Mouse (Mus musculus) midbrain, embryonic 15.5 days (tissue): ENCODE results near the gene Slc31a2. TPM values are rescaled to one million over a fixed set of nuclear protein-coding genes. Genes with fewer than 3 reads are reported as not detected.

Experiments used
- ATAC-seq: fragments of 200-750 bp; cut with Nextera tagmentation; replicated peaks from 2 replicates; pipeline ENCODE4 v1.8.0; 2017; ENCODE audit warnings: moderate TSS enrichment
- H3K27ac ChIP-seq: fragments of 300-500 bp; sonication (generic); 2 replicates; pipeline ENCODE4 v1.5.1; 2015; ENCODE audit warnings: mild to moderate bottlenecking, inconsistent platforms
- H3K27me3 ChIP-seq: fragments of 300-500 bp; sonication (generic); replicated peaks from 2 replicates; pipeline ENCODE4 v1.6.1; 2015; ENCODE audit warnings: inconsistent platforms
- H3K36me3 ChIP-seq: fragments of 300-500 bp; sonication (generic); replicated peaks from 2 replicates; pipeline ENCODE4 v1.6.1; 2015; ENCODE audit warnings: inconsistent platforms
- H3K4me1 ChIP-seq: fragments of 300-500 bp; sonication (generic); 2 replicates; pipeline ENCODE4 v1.6.1; 2015; ENCODE audit warnings: inconsistent platforms
- H3K4me2 ChIP-seq: fragments of 300-500 bp; sonication (generic); 2 replicates; pipeline ENCODE4 v1.6.1; 2015; ENCODE audit warnings: inconsistent platforms, mild to moderate bottlenecking, moderate library complexity
- H3K4me3 ChIP-seq: fragments of 300-500 bp; sonication (generic); 2 replicates; pipeline ENCODE4 v1.5.1; 2015; ENCODE audit warnings: mild to moderate bottlenecking, inconsistent platforms
- H3K9ac ChIP-seq: fragments of 300-500 bp; sonication (generic); 2 replicates; pipeline ENCODE4 v1.6.1; 2015; ENCODE audit warnings: mild to moderate bottlenecking, inconsistent platforms
- H3K9me3 ChIP-seq: fragments of 300-500 bp; sonication (generic); 2 replicates; pipeline ENCODE4 v1.6.1; 2016; ENCODE audit warnings: inconsistent platforms
- WGBS: fragments of 180-500 bp; shearing (Covaris S2); methylation state at CpG from one replicate; pipeline ENCODE4 v1.1.7; 2015; ENCODE audit warnings: mixed read lengths; 5-methylcytosine and 5-hydroxymethylcytosine counted together
- polyA plus RNA-seq: library from polyadenylated mRNA; unstranded; fragments of >200 nt; fragmentation: Nextera tagmentation; extraction: Ambion mirVana; gene quantifications from 2 replicates; pipeline ENCODE4 v1.2.1, GENCODE M21; 2015

The Slc31a2 gene
- polyA plus RNA-seq, 1 experiment from 2014 or later, result 19.3 TPM

GRCm38 (mm10) chr4:62286257-62286991 is 24.1 kb downstream of the Slc31a2 start:
- peak overlapping the region; percentile 87 for H3K4me3 ChIP-seq
- no peaks in the 10 kb centered on the region for H3K27me3 ChIP-seq
- H3K36me3 ChIP-seq, result no peaks in the 10 kb centered on the region
- 0 out of 2 replicates have a peak overlapping the region, but pooled peaks have one; percentile 22 for H3K27ac ChIP-seq
- H3K9me3 ChIP-seq, result no peaks in the 10 kb centered on the region
- H3K4me2 ChIP-seq, result peak overlapping the region; percentile 68
- ATAC-seq, result peak; percentile 97
- H3K4me1 ChIP-seq, result peaks cover 12% of the 10 kb centered on the region
- H3K9ac ChIP-seq, result peak overlapping the region; percentile 60
- WGBS, result under 1% methylated on average over 55 of the region's 55 CpGs

DNA sequence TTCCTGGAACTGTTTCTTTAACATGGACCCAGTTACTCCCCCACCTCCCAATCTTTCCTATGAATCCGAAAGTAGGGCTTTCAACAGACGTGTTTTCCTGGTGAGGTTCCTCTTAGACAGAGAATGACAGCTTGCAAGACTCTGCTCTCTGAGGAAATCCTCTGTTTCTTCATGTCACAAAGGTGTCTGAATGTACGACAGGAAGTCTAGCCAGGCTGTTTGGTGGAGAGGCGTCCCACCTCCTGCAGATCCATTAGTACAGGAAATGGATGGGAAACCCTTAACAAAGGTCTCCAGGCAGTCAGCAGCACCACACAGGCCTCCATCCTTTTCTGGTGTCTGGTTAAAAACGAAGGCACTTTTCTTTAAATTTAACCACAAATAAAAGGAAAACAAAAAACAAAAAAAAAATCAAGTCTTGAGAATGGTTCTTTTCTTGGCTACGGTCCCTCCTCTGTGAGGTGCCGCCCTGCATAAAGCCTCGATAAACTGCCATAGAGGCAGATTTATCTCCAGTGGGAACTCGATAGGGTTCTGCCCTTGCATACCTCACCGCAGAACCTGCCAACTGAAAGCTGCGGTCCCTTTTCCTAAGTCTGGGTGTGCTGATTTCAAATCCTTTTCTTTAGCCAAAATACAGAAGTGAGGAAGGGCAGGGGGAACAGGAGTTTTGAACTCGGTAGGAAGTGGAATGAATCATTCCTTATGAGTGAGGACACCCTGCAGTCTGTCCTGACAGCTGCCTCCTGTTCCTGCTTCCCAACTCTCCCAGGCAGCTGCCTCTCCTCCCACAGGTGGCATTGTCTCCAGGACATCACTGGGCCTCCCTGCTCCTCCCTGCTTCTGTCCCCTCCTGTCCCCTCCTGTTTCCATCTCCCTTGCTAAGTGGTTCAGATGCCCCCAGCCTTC is 24.9 kb downstream of the Slc31a2 start:
- WGBS, result 13% methylated on average over 12 of the region's 12 CpGs
- H3K36me3 ChIP-seq, result no peaks in the 10 kb centered on the region
- H3K4me2 ChIP-seq, result peak overlapping the region; percentile 68
- 0 out of 2 replicates have a peak overlapping the region, but pooled peaks have one; percentile 27 for H3K27ac ChIP-seq
- peaks cover 12% of the 10 kb centered on the region for H3K4me1 ChIP-seq
- peak; percentile 1; the same call in 1 of the 2 replicates for ATAC-seq
- H3K4me3 ChIP-seq, result peak overlapping the region; percentile 87
- peak overlapping the region; percentile 60 for H3K9ac ChIP-seq
- H3K9me3 ChIP-seq, result no peaks in the 10 kb centered on the region
- H3K27me3 ChIP-seq, result no peaks in the 10 kb centered on the region

GRCm38 (mm10) chr4:62289226-62289625 is 26.9 kb downstream of the Slc31a2 start:
- ATAC-seq, result no peak
- Histone ChIP-seq H3K4me1 (peaks cover 12% of the 10 kb centered on the region), H3K9ac (no peak overlapping the region), H3K27ac (no peak overlapping the region), H3K27me3 (no peaks in the 10 kb centered on the region), H3K36me3 (no peaks in the 10 kb centered on the region), H3K4me3 (no peak overlapping the region), H3K9me3 (no peaks in the 10 kb centered on the region), H3K4me2 (no peak overlapping the region)
- WGBS, result 90% methylated on average over 7 of the region's 7 CpGs

DNA sequence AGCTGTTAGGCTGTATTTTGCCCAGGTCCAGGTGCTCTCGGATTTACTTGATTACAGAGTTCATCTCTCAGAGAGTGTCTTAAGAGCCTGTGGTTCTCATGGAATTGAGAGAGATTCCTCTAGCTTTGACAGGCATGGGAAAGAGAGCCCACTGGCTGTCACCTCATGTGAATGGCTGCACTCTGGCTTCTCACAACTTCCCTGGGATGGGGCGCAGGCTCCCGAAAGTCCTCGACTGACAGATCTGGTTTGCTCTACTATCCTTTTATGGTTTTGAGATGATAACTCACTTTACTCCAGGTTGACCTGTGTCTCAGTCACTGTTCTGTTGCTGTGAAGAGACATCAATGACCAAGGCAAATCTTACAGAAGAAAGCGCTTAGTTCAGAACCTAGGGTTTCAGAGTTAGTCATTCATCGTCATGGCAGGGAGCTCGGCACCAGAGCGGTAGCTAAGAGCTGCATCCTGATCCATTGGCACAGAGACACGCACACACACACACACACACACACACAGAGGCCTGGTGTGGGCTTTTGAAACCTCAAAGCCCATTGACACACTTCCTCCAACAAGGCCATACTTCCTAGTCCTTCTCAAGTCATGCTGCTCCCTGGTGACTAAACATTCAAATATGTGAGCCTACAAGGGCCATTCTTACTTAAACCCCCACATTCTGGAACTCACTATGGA is 28.6 kb downstream of the Slc31a2 start:
- Histone ChIP-seq H3K4me1 (peaks cover 12% of the 10 kb centered on the region), H3K27ac (no peak overlapping the region), H3K9me3 (no peaks in the 10 kb centered on the region), H3K4me2 (no peak overlapping the region), H3K4me3 (no peak overlapping the region), H3K9ac (no peak overlapping the region), H3K36me3 (no peaks in the 10 kb centered on the region), H3K27me3 (no peaks in the 10 kb centered on the region)
- no peak for ATAC-seq
- WGBS, result 93% methylated on average over 9 of the region's 9 CpGs

DNA sequence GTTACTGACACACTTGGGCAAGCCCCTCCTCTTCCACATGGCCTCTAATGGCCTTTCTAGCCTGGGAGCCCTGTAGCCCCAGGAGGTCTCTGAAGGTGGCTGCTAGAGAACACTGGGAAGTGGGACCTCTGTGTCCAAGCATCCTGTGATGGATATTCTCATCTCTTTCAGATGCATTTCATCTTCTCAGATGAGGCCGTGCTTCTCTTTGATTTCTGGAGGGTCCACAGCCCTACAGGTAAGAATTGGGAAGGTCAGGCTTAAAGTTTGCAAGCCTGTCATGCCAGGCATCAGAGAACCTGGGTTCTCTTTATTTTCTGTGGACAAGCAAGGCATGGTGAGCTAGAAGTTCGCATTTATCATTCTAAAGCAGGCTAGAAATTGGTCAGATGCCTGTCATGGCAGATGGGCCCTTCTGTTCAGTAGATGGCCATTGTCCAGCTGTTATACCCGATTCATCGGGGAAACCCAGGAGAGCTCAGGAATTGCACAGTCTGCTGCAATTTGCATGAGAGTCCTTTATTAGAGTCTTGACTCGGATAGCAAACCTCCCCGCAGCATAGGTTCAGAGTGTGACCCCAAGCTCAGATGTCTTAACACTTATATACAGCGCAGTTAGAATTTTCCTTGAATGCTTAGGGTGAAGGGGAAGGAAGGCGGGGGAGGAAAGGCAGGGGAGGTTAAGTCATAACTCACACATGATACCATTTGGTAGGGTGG is 30.3 kb downstream of the Slc31a2 start:
- no peaks in the 10 kb centered on the region; the same call in 1 of the 2 replicates for H3K36me3 ChIP-seq
- H3K4me3 ChIP-seq, result no peak overlapping the region
- WGBS, result 68% methylated on average over 8 of the region's 8 CpGs
- no peak overlapping the region for H3K27ac ChIP-seq
- no peak overlapping the region for H3K4me2 ChIP-seq
- ATAC-seq, result no peak
- H3K9ac ChIP-seq, result no peak overlapping the region
- no peaks in the 10 kb centered on the region for H3K9me3 ChIP-seq
- H3K4me1 ChIP-seq, result peaks cover 5% of the 10 kb centered on the region
- no peaks in the 10 kb centered on the region for H3K27me3 ChIP-seq

- ATAC-seq, result no peak
- H3K9ac ChIP-seq, result no peak overlapping the region
- H3K9me3 ChIP-seq, result no peaks in the 10 kb centered on the region
- H3K4me3 ChIP-seq, result no peak overlapping the region
- WGBS, result 68% methylated on average over 10 of the region's 10 CpGs
- no peak overlapping the region for H3K27ac ChIP-seq
- no peaks in the 10 kb centered on the region for H3K27me3 ChIP-seq
- no peak overlapping the region for H3K4me2 ChIP-seq
- no peaks in the 10 kb centered on the region for H3K4me1 ChIP-seq
- H3K36me3 ChIP-seq, result no peaks in the 10 kb centered on the region; the same call in 1 of the 2 replicates
Observed at GRCm38 (mm10) chr4:62293219-62293861, 31.0 kb downstream of the Slc31a2 start.

- Histone ChIP-seq H3K4me2 (no peak overlapping the region), H3K9ac (no peak overlapping the region), H3K4me3 (no peak overlapping the region), H3K27ac (no peak overlapping the region), H3K4me1 (no peaks in the 10 kb centered on the region), H3K9me3 (no peaks in the 10 kb centered on the region), H3K36me3 (peaks cover 6% of the 10 kb centered on the region; the same call in 1 of the 2 replicates), H3K27me3 (no peaks in the 10 kb centered on the region)
- 100% methylated on average over 1 of the region's 1 CpGs for WGBS
- no peak for ATAC-seq
Observed at GRCm38 (mm10) chr4:62294741-62295140, 32.4 kb downstream of the Slc31a2 start.

DNA sequence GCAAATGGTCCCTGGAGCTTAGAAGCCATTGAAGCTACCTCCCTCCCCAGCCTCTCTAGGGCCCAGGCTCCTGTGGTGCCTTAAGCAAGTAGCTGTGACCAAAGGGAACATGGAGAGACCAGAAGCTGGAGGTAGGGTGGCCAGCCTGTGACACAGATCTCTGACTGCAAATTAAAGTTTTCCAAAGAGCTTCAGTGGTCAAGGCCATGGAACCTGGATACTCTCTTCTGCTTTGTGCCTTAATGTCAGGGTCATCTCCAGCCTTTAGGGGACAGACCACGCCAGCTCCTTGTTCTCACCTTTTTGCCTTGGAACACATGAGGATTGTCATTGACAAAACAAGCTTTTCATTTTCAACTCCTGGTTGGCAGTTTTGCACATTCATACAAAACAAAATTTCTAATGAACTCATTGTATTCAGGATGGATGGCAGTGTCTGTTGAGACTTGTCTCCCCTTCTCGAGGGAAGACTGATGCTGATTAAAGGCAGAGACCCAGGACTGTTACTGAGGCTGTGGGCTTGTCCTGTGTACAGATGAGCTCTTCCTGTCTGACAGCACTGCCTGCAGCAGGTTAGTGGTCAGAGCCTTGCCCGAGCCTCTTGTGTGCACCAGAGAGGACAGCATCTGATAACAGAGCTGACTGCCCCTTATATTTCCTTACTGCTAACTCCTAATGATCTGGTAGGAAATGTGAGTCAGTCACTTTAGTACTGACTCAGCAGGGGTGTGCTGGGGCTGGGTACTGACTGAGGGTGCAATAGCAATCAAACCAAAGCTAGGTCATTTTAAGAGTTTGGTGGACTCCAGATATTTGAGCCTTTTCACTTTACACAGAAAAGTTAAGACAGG is 35.1 kb downstream of the Slc31a2 start:
- Histone ChIP-seq H3K9me3 (no peaks in the 10 kb centered on the region), H3K4me1 (no peaks in the 10 kb centered on the region), H3K36me3 (peaks cover 11% of the 10 kb centered on the region; the same call in 1 of the 2 replicates), H3K27ac (no peak overlapping the region), H3K4me3 (no peak overlapping the region), H3K27me3 (no peaks in the 10 kb centered on the region), H3K9ac (no peak overlapping the region), H3K4me2 (no peak overlapping the region)
- no peak for ATAC-seq
- WGBS, result 87% methylated on average over 3 of the region's 3 CpGs

- Histone ChIP-seq H3K27me3 (no peaks in the 10 kb centered on the region), H3K36me3 (peaks cover 29% of the 10 kb centered on the region), H3K4me1 (no peaks in the 10 kb centered on the region), H3K9me3 (no peaks in the 10 kb centered on the region), H3K4me3 (no peak overlapping the region), H3K4me2 (no peak overlapping the region), H3K9ac (no peak overlapping the region), H3K27ac (no peak overlapping the region)
- WGBS, result 94% methylated on average over 2 of the region's 2 CpGs
- no peak for ATAC-seq
Observed at GRCm38 (mm10) chr4:62300001-62300400, 37.6 kb downstream of the Slc31a2 start.

DNA sequence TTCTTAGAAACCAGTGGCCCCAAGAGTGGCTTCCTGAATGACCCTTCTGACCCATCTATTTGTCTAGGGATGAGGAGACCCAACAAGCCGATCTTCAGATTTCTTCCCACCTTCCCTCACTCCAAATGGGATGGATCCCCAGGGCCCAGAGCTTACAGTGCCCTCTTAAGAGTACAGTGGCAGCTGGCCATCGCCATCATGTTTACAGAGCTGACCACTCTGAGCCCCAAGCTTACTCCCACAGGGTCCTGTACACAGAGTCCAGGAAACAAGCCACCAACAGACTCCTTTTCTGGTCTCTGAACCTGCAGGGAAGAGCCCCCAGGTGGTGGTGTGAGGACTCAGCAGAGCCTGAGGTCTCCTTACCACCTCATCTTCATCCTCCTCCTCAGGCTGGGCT is 40.4 kb downstream of the Slc31a2 start:
- H3K27me3 ChIP-seq, result no peaks in the 10 kb centered on the region
- no peak overlapping the region for H3K9ac ChIP-seq
- H3K27ac ChIP-seq, result no peak overlapping the region
- H3K4me2 ChIP-seq, result no peak overlapping the region
- H3K9me3 ChIP-seq, result no peaks in the 10 kb centered on the region
- H3K4me3 ChIP-seq, result no peak overlapping the region
- no peaks in the 10 kb centered on the region for H3K4me1 ChIP-seq
- WGBS, result 75% methylated on average over 2 of the region's 2 CpGs
- no peak for ATAC-seq
- peaks cover 31% of the 10 kb centered on the region for H3K36me3 ChIP-seq
